Mouse (Mus musculus) cerebellum, adult 2 months (tissue): ENCODE measurements around the gene Tnr.

ENCODE experiments used
- CTCF ChIP-seq: fragments of 200-500 bp; IDR thresholded peaks from 2 replicates; pipeline ENCODE4 v1.5.1; 2011; ENCODE audit warnings: low read depth, mild to moderate bottlenecking, control low read depth, low read length, moderate library complexity, borderline replicate concordance; ENCODE audit not compliant: insufficient read depth
- POLR2A ChIP-seq: fragments of 200-500 bp; IDR thresholded peaks from 2 replicates; pipeline ENCODE4 v1.6.1; 2011; ENCODE audit warnings: low read length, control low read depth, borderline replicate concordance; ENCODE audit not compliant: insufficient read depth

DNA sequence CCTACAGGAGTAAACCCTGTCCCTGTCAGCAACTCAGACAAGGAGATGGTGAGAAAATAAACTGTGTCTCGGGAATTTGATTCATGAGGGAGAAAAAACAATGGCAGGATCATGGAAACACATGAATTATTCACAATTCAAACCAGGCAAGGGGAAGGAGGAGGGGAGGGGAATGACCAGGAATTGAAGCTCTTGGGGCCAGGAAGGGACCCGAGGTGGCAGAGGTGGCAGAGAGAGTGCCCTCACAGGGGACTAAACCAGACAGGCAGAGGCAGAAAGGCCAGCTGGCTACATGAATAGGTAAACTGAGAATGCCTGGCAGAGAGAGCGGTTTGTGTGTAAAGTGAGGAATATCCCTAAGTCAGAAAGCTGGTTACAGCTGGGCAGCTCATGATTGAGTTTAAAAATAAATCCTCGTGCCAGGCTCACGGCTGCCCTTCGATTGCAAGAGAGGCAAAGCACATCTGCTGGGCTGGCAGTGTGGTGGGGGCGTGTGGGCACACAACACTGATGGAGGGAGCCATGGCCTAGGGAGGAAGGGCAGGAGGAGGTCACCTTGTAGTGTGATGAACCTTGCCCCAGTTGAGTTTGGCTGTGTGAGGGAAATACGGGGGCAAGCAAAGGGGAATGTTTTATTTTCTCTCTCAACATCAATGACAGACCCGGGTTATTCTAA, 22.0 kb downstream of the Tnr start:
- no peak for TF ChIP-seq POLR2A
- TF ChIP-seq CTCF: no peak
